Mouse (Mus musculus): Measurements from ENCODE around the gene Pgpep1. TPM values are rescaled to one million over a fixed set of nuclear protein-coding genes. Genes with fewer than 3 reads are reported as not detected.

Pgpep1 gene
- polyA plus RNA-seq, 1 experiment from 2014 or later: 59.8 TPM

- Histone ChIP-seq H3K36me3 (ENCODE audit: control insufficient read depth, insufficient read depth, low read length) (peaks cover 31% of the 10 kb centered on the region), H3K9me3 (ENCODE audit: control insufficient read depth, low read length) (no peaks in the 10 kb centered on the region), H3K4me3 (ENCODE audit: low read depth, low read length) (peak overlapping the region; percentile 80), H3K27ac (replicated peaks; ENCODE audit: low read depth, low read length) (peak overlapping the region; percentile 74), H3K4me1 (ENCODE audit: control insufficient read depth, insufficient read depth, low read length) (peaks cover 6% of the 10 kb centered on the region; the same call in 1 of the 2 replicates), H3K4me2 (ENCODE audit: low read depth, low read length) (peak overlapping the region; percentile 88), H3K9ac (ENCODE audit: low read depth, low read length) (peak overlapping the region; percentile 85), H3K27me3 (replicated peaks; ENCODE audit: control insufficient read depth, insufficient read depth, low read length) (no peaks in the 10 kb centered on the region)
- ATAC-seq (ENCODE audit: low read depth) (no peak; the same call in 1 of the 2 replicates), DNase-seq (ENCODE audit: low spot score) (peak; percentile 26)
- 2% methylated on average over 26 of the region's 31 CpGs for WGBS
Observed at GRCm38 (mm10) chr8:70658897-70659603, 1.1 kb downstream of the Pgpep1 start.

- Histone ChIP-seq H3K9me3 (ENCODE audit: control insufficient read depth, low read length) (no peaks in the 10 kb centered on the region), H3K9ac (ENCODE audit: low read depth, low read length) (peak overlapping the region; percentile 10; the same call in 1 of the 2 replicates), H3K27me3 (replicated peaks; ENCODE audit: control insufficient read depth, insufficient read depth, low read length) (no peaks in the 10 kb centered on the region), H3K4me3 (ENCODE audit: low read depth, low read length) (no peak overlapping the region), H3K36me3 (ENCODE audit: control insufficient read depth, insufficient read depth, low read length) (peaks cover 35% of the 10 kb centered on the region), H3K4me1 (ENCODE audit: control insufficient read depth, insufficient read depth, low read length) (peaks cover 6% of the 10 kb centered on the region; the same call in 1 of the 2 replicates), H3K4me2 (ENCODE audit: low read depth, low read length) (no peak overlapping the region), H3K27ac (replicated peaks; ENCODE audit: low read depth, low read length) (no peak overlapping the region)
- DNase-seq (ENCODE audit: low spot score) (no peak), ATAC-seq (ENCODE audit: low read depth) (no peak)
- WGBS: 84% methylated on average over 2 of the region's 2 CpGs
Observed at GRCm38 (mm10) chr8:70657739-70658138, 2.4 kb downstream of the Pgpep1 start.

GRCm38 (mm10) chr8:70657214-70657613 is 3.0 kb downstream of the Pgpep1 start:
- H3K27ac ChIP-seq (replicated peaks; ENCODE audit: low read depth, low read length): no peak overlapping the region
- ATAC-seq (ENCODE audit: low read depth) (no peak), DNase-seq (ENCODE audit: low spot score) (no peak)
- no peaks in the 10 kb centered on the region for H3K27me3 ChIP-seq (replicated peaks; ENCODE audit: control insufficient read depth, insufficient read depth, low read length)
- H3K4me2 ChIP-seq (ENCODE audit: low read depth, low read length): no peak overlapping the region
- H3K9me3 ChIP-seq (ENCODE audit: control insufficient read depth, low read length): no peaks in the 10 kb centered on the region
- peak overlapping the region; percentile 10; the same call in 1 of the 2 replicates for H3K9ac ChIP-seq (ENCODE audit: low read depth, low read length)
- peaks cover 40% of the 10 kb centered on the region for H3K36me3 ChIP-seq (ENCODE audit: control insufficient read depth, insufficient read depth, low read length)
- WGBS: 97% methylated on average over 3 of the region's 3 CpGs
- H3K4me1 ChIP-seq (ENCODE audit: control insufficient read depth, insufficient read depth, low read length): peaks cover 6% of the 10 kb centered on the region; the same call in 1 of the 2 replicates
- H3K4me3 ChIP-seq (ENCODE audit: low read depth, low read length): no peak overlapping the region

- H3K9ac ChIP-seq (ENCODE audit: low read depth, low read length): no peak overlapping the region
- ATAC-seq (ENCODE audit: low read depth) (no peak), DNase-seq (ENCODE audit: low spot score) (no peak)
- no peak overlapping the region for H3K4me2 ChIP-seq (ENCODE audit: low read depth, low read length)
- no peak overlapping the region for H3K27ac ChIP-seq (replicated peaks; ENCODE audit: low read depth, low read length)
- peaks cover 6% of the 10 kb centered on the region; the same call in 1 of the 2 replicates for H3K4me1 ChIP-seq (ENCODE audit: control insufficient read depth, insufficient read depth, low read length)
- H3K4me3 ChIP-seq (ENCODE audit: low read depth, low read length): no peak overlapping the region
- no peaks in the 10 kb centered on the region for H3K9me3 ChIP-seq (ENCODE audit: control insufficient read depth, low read length)
- H3K36me3 ChIP-seq (ENCODE audit: control insufficient read depth, insufficient read depth, low read length): peaks cover 49% of the 10 kb centered on the region
- WGBS: 57% methylated on average over 13 of the region's 13 CpGs
- no peaks in the 10 kb centered on the region for H3K27me3 ChIP-seq (replicated peaks; ENCODE audit: control insufficient read depth, insufficient read depth, low read length)
Observed at GRCm38 (mm10) chr8:70656193-70656790, 3.9 kb downstream of the Pgpep1 start.

GRCm38 (mm10) chr8:70655469-70655868 is 4.7 kb downstream of the Pgpep1 start:
- Histone ChIP-seq H3K9ac (ENCODE audit: low read depth, low read length) (no peak overlapping the region), H3K4me2 (ENCODE audit: low read depth, low read length) (no peak overlapping the region), H3K9me3 (ENCODE audit: control insufficient read depth, low read length) (no peaks in the 10 kb centered on the region), H3K36me3 (ENCODE audit: control insufficient read depth, insufficient read depth, low read length) (peaks cover 57% of the 10 kb centered on the region), H3K4me1 (ENCODE audit: control insufficient read depth, insufficient read depth, low read length) (peaks cover 6% of the 10 kb centered on the region; the same call in 1 of the 2 replicates), H3K4me3 (ENCODE audit: low read depth, low read length) (no peak overlapping the region), H3K27me3 (replicated peaks; ENCODE audit: control insufficient read depth, insufficient read depth, low read length) (no peaks in the 10 kb centered on the region), H3K27ac (replicated peaks; ENCODE audit: low read depth, low read length) (no peak overlapping the region)
- DNase-seq (ENCODE audit: low spot score) (no peak), ATAC-seq (ENCODE audit: low read depth) (no peak)
- 31% methylated on average over 2 of the region's 2 CpGs for WGBS

- Histone ChIP-seq H3K27me3 (replicated peaks; ENCODE audit: control insufficient read depth, insufficient read depth, low read length) (no peaks in the 10 kb centered on the region), H3K4me3 (ENCODE audit: low read depth, low read length) (no peak overlapping the region), H3K4me1 (ENCODE audit: control insufficient read depth, insufficient read depth, low read length) (peaks cover 11% of the 10 kb centered on the region; the same call in 1 of the 2 replicates), H3K36me3 (ENCODE audit: control insufficient read depth, insufficient read depth, low read length) (peaks cover 68% of the 10 kb centered on the region), H3K9me3 (ENCODE audit: control insufficient read depth, low read length) (no peaks in the 10 kb centered on the region), H3K9ac (ENCODE audit: low read depth, low read length) (no peak overlapping the region), H3K4me2 (ENCODE audit: low read depth, low read length) (no peak overlapping the region), H3K27ac (replicated peaks; ENCODE audit: low read depth, low read length) (no peak overlapping the region)
- no peak for DNase-seq (ENCODE audit: low spot score)
- no peak for ATAC-seq (ENCODE audit: low read depth)
- WGBS: 68% methylated on average over 1 of the region's 1 CpGs
Observed at GRCm38 (mm10) chr8:70654121-70654520, 6.1 kb downstream of the Pgpep1 start.

- H3K36me3 ChIP-seq (ENCODE audit: control insufficient read depth, insufficient read depth, low read length): peaks cover 68% of the 10 kb centered on the region
Observed at GRCm38 (mm10) chr8:70653226-70653625, 7.0 kb downstream of the Pgpep1 start.

GRCm38 (mm10) chr8:70650351-70650750 is 9.8 kb downstream of the Pgpep1 start:
- no peak overlapping the region for H3K4me2 ChIP-seq (ENCODE audit: low read depth, low read length)
- H3K9ac ChIP-seq (ENCODE audit: low read depth, low read length): no peak overlapping the region
- no peaks in the 10 kb centered on the region for H3K9me3 ChIP-seq (ENCODE audit: control insufficient read depth, low read length)
- H3K4me1 ChIP-seq (ENCODE audit: control insufficient read depth, insufficient read depth, low read length): peaks cover 5% of the 10 kb centered on the region; the same call in 1 of the 2 replicates
- H3K4me3 ChIP-seq (ENCODE audit: low read depth, low read length): no peak overlapping the region
- WGBS: 95% methylated on average over 17 of the region's 17 CpGs
- no peaks in the 10 kb centered on the region for H3K27me3 ChIP-seq (replicated peaks; ENCODE audit: control insufficient read depth, insufficient read depth, low read length)
- no peak overlapping the region for H3K27ac ChIP-seq (replicated peaks; ENCODE audit: low read depth, low read length)
- DNase-seq (ENCODE audit: low spot score) (no peak), ATAC-seq (ENCODE audit: low read depth) (no peak)
- peaks cover 49% of the 10 kb centered on the region for H3K36me3 ChIP-seq (ENCODE audit: control insufficient read depth, insufficient read depth, low read length)

More at GRCm38 (mm10) chr8:70653226-70653625, 7.0 kb downstream of the Pgpep1 start:
- Histone ChIP-seq H3K4me3 (ENCODE audit: low read depth, low read length) (no peak overlapping the region), H3K27me3 (replicated peaks; ENCODE audit: control insufficient read depth, insufficient read depth, low read length) (no peaks in the 10 kb centered on the region), H3K9me3 (ENCODE audit: control insufficient read depth, low read length) (no peaks in the 10 kb centered on the region), H3K27ac (replicated peaks; ENCODE audit: low read depth, low read length) (no peak overlapping the region), H3K9ac (ENCODE audit: low read depth, low read length) (no peak overlapping the region), H3K4me1 (ENCODE audit: control insufficient read depth, insufficient read depth, low read length) (peaks cover 10% of the 10 kb centered on the region; the same call in 1 of the 2 replicates), H3K4me2 (ENCODE audit: low read depth, low read length) (no peak overlapping the region)
- ATAC-seq (ENCODE audit: low read depth): no peak
- DNase-seq (ENCODE audit: low spot score): no peak
- WGBS: 63% methylated on average over 2 of the region's 2 CpGs
